Mouse (Mus musculus): ENCODE data around the gene Mdm4. TPM values are rescaled to one million over a fixed set of nuclear protein-coding genes. Genes with fewer than 3 reads are reported as not detected.

The Mdm4 gene
- polyA plus RNA-seq, 1 experiment from 2014 or later, result 35.9 TPM

- no peak overlapping the region for H3K4me3 ChIP-seq
- ATAC-seq (ENCODE audit: insufficient number of reproducible peaks, low FRiP score, low TSS enrichment, low read depth), result no peak
- peak overlapping the region; percentile 75; the same call in 1 of the 2 replicates for H3K27ac ChIP-seq
- WGBS, result 34% methylated on average over 5 of the region's 5 CpGs
- H3K9me3 ChIP-seq, result no peaks in the 10 kb centered on the region
- H3K4me1 ChIP-seq, result peaks cover 48% of the 10 kb centered on the region
- no peaks in the 10 kb centered on the region for H3K27me3 ChIP-seq
- peaks cover 13% of the 10 kb centered on the region for H3K36me3 ChIP-seq
- no peak overlapping the region for H3K9ac ChIP-seq
- H3K4me2 ChIP-seq, result no peak overlapping the region
Observed at GRCm38 (mm10) chr1:133070157-133070556, 39.8 kb upstream of the Mdm4 start.

DNA sequence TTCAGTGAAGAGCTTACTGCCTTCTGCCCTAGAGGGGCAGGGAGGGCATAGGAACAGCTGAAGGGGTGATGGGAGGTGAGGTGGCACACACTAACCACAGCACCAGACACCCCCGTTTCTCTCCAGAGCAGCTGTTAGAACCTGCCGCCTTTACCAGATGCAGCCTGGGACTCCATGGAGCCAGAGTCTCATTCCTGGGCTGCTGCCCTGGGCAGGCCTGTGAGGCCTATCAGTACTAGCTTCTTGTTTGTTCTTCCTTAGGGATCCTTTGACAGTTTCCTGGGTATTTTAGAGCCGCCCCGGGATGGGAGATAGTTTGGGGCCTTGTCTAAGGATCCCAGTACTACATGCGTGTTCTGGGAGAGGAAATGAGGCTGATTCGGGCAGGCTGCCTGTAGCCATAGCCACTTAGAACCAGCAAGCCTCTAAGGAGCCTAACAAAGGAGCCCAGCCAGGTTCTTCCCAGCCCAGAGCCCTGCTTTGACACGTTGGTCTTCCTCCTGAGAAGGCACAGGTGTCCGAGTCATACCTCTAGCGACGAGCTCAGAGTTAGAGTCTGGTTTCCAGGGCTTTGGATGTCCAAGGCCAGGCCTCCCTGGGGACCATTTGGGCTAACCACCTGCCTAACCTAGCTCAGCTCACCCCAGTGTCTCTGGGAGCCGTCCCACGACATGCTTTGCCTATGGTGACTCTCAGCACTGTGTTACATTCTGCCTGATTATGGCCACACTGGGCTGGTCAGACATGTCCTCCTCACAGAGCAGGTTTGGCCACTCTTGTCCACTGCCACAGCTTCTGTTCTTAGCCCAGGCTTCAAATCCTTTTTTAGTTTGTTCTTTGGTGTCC lies 39.1 kb upstream of the Mdm4 start:
- Histone ChIP-seq H3K27me3 (no peaks in the 10 kb centered on the region), H3K9me3 (no peaks in the 10 kb centered on the region), H3K36me3 (peaks cover 11% of the 10 kb centered on the region), H3K4me3 (no peak overlapping the region), H3K4me2 (no peak overlapping the region), H3K9ac (no peak overlapping the region), H3K4me1 (peaks cover 48% of the 10 kb centered on the region), H3K27ac (peak overlapping the region; percentile 75)
- no peak for ATAC-seq (ENCODE audit: insufficient number of reproducible peaks, low FRiP score, low TSS enrichment, low read depth)
- WGBS, result 70% methylated on average over 12 of the region's 12 CpGs

GRCm38 (mm10) chr1:133068669-133069274 lies 38.4 kb upstream of the Mdm4 start:
- H3K27ac ChIP-seq, result peak overlapping the region; percentile 75
- H3K4me3 ChIP-seq, result no peak overlapping the region
- H3K36me3 ChIP-seq, result peaks cover 8% of the 10 kb centered on the region
- H3K4me1 ChIP-seq, result peaks cover 48% of the 10 kb centered on the region
- no peak for ATAC-seq (ENCODE audit: insufficient number of reproducible peaks, low FRiP score, low TSS enrichment, low read depth)
- 91% methylated on average over 15 of the region's 15 CpGs for WGBS
- no peaks in the 10 kb centered on the region for H3K27me3 ChIP-seq
- H3K9ac ChIP-seq, result no peak overlapping the region
- H3K4me2 ChIP-seq, result no peak overlapping the region
- no peaks in the 10 kb centered on the region for H3K9me3 ChIP-seq

- Histone ChIP-seq H3K4me3 (no peak overlapping the region), H3K36me3 (peaks cover 8% of the 10 kb centered on the region), H3K4me1 (peaks cover 48% of the 10 kb centered on the region), H3K27ac (peak overlapping the region; percentile 75), H3K9me3 (no peaks in the 10 kb centered on the region), H3K9ac (no peak overlapping the region), H3K4me2 (no peak overlapping the region), H3K27me3 (no peaks in the 10 kb centered on the region)
- 59% methylated on average over 5 of the region's 5 CpGs for WGBS
- ATAC-seq (ENCODE audit: insufficient number of reproducible peaks, low FRiP score, low TSS enrichment, low read depth), result 0 out of 2 replicates have a peak, but pooled peaks have one; percentile 30
Observed at GRCm38 (mm10) chr1:133068268-133068667, 37.9 kb upstream of the Mdm4 start.

DNA sequence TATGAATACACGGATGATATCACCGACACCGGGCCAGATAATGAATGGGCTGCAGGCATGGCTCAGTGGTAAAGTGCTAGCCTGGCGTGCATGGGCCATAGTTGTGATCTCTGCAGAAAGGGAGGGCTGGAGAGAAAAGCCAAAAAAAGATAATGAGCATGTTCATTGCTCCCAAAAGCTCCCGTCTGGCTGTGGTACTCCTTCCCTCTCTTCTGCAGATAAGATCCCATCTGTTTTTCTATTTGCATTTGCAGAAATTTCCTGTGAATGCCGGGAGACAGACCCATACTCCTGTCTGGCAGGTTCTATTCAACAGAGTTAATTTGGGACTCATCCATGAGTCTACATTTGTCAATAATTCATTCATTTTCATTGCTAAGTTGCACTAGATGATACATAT lies 32.8 kb upstream of the Mdm4 start:
- H3K27ac ChIP-seq, result no peak overlapping the region
- H3K4me2 ChIP-seq, result no peak overlapping the region
- H3K4me3 ChIP-seq, result no peak overlapping the region
- WGBS, result 85% methylated on average over 6 of the region's 6 CpGs
- no peak for ATAC-seq (ENCODE audit: insufficient number of reproducible peaks, low FRiP score, low TSS enrichment, low read depth)
- peaks cover 18% of the 10 kb centered on the region for H3K4me1 ChIP-seq
- H3K36me3 ChIP-seq, result peaks cover 8% of the 10 kb centered on the region
- H3K9me3 ChIP-seq, result no peaks in the 10 kb centered on the region
- no peaks in the 10 kb centered on the region for H3K27me3 ChIP-seq
- no peak overlapping the region for H3K9ac ChIP-seq

GRCm38 (mm10) chr1:133060681-133061080 lies 30.3 kb upstream of the Mdm4 start:
- no peak overlapping the region for H3K4me3 ChIP-seq
- peak overlapping the region; percentile 40; the same call in 1 of the 2 replicates for H3K27ac ChIP-seq
- H3K4me1 ChIP-seq, result peaks cover 26% of the 10 kb centered on the region
- 54% methylated on average over 4 of the region's 4 CpGs for WGBS
- ATAC-seq (ENCODE audit: insufficient number of reproducible peaks, low FRiP score, low TSS enrichment, low read depth), result no peak
- H3K36me3 ChIP-seq, result no peaks in the 10 kb centered on the region
- no peaks in the 10 kb centered on the region for H3K9me3 ChIP-seq
- H3K27me3 ChIP-seq, result no peaks in the 10 kb centered on the region
- no peak overlapping the region for H3K4me2 ChIP-seq
- H3K9ac ChIP-seq, result no peak overlapping the region

GRCm38 (mm10) chr1:133059592-133059991 lies 29.2 kb upstream of the Mdm4 start:
- no peak overlapping the region for H3K9ac ChIP-seq
- H3K9me3 ChIP-seq, result no peaks in the 10 kb centered on the region
- no peaks in the 10 kb centered on the region for H3K36me3 ChIP-seq
- H3K4me1 ChIP-seq, result peaks cover 26% of the 10 kb centered on the region
- no peak overlapping the region for H3K27ac ChIP-seq
- no peak overlapping the region for H3K4me3 ChIP-seq
- H3K27me3 ChIP-seq, result no peaks in the 10 kb centered on the region
- WGBS, result 25% methylated on average over 2 of the region's 2 CpGs
- no peak for ATAC-seq (ENCODE audit: insufficient number of reproducible peaks, low FRiP score, low TSS enrichment, low read depth)
- H3K4me2 ChIP-seq, result no peak overlapping the region

GRCm38 (mm10) chr1:133057345-133058034 lies 27.1 kb upstream of the Mdm4 start:
- 22% methylated on average over 7 of the region's 7 CpGs for WGBS
- no peak for ATAC-seq (ENCODE audit: insufficient number of reproducible peaks, low FRiP score, low TSS enrichment, low read depth)
- Histone ChIP-seq H3K9me3 (no peaks in the 10 kb centered on the region), H3K27ac (peak overlapping the region; percentile 57), H3K36me3 (no peaks in the 10 kb centered on the region), H3K9ac (no peak overlapping the region), H3K4me2 (no peak overlapping the region), H3K4me1 (peaks cover 33% of the 10 kb centered on the region), H3K27me3 (no peaks in the 10 kb centered on the region), H3K4me3 (no peak overlapping the region)

DNA sequence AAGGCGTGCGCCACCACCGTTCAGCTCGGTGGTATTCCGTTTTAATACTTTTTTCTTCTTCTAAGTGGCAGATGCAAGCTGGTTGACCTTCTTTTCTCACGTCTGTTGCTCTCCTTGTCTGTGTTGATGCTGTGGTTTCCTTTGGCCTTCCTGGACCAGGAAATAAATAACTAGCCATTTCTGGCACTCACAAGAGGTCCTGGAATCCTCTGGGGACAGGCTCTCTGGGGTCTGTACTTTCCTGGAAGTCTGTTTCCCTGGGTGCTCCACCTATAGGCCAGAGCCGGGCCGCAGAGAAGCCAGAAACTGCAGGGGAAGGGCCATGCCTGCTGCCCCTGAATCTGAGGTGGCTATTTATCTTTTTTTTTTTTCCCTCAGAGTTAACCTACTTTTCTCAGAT lies 24.0 kb upstream of the Mdm4 start:
- no peaks in the 10 kb centered on the region for H3K9me3 ChIP-seq
- no peak overlapping the region for H3K9ac ChIP-seq
- no peak overlapping the region for H3K4me2 ChIP-seq
- no peak overlapping the region for H3K4me3 ChIP-seq
- H3K27ac ChIP-seq, result no peak overlapping the region
- 74% methylated on average over 8 of the region's 8 CpGs for WGBS
- no peak for ATAC-seq (ENCODE audit: insufficient number of reproducible peaks, low FRiP score, low TSS enrichment, low read depth)
- H3K36me3 ChIP-seq, result no peaks in the 10 kb centered on the region
- peaks cover 35% of the 10 kb centered on the region for H3K4me1 ChIP-seq
- H3K27me3 ChIP-seq, result no peaks in the 10 kb centered on the region

DNA sequence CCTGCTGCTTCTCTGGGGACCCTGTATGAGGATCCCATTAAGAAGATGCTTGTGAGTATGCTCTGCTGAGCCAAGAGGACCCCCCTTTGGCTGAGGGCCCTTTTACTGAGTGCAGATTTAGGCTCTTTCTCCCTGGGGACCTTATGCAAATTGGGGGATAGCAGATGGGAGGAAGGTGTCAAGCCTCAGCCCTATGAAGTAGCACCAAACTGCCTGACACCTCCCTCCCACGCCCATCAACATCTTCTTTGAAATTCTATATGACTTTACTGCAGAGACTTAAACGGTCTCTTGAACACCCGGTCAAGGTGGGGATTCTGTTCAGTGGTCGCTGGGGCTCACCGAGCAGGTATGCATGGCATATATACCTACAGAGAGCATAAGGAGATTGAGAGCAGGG lies 22.7 kb upstream of the Mdm4 start:
- Histone ChIP-seq H3K4me2 (no peak overlapping the region), H3K27me3 (no peaks in the 10 kb centered on the region), H3K9me3 (no peaks in the 10 kb centered on the region), H3K36me3 (no peaks in the 10 kb centered on the region), H3K9ac (no peak overlapping the region), H3K4me3 (no peak overlapping the region), H3K4me1 (peaks cover 37% of the 10 kb centered on the region), H3K27ac (no peak overlapping the region)
- 32% methylated on average over 5 of the region's 5 CpGs for WGBS
- no peak for ATAC-seq (ENCODE audit: insufficient number of reproducible peaks, low FRiP score, low TSS enrichment, low read depth)

DNA sequence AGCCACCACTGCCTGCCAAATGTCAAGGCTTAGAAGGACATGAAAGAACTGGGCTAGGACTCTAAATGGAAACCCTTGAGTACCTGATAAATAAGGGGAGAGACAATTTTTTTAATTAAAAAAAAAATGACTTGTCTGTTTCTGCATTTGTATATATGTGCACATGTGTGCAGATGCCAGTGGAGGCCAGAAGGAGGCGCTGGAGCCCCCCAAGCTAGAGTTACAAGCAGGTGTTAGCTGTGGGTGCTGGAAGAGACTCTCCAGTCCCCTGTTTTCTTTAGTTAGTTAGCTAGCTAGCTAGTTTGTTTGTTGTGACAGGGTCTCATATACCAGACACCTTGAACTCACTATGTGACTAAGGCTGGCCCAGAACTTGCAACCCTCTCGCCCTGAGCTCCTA lies 21.5 kb upstream of the Mdm4 start:
- ATAC-seq (ENCODE audit: insufficient number of reproducible peaks, low FRiP score, low TSS enrichment, low read depth), result no peak
- no peak overlapping the region for H3K4me3 ChIP-seq
- H3K9me3 ChIP-seq, result no peaks in the 10 kb centered on the region
- H3K4me1 ChIP-seq, result peaks cover 38% of the 10 kb centered on the region
- H3K9ac ChIP-seq, result no peak overlapping the region
- no peaks in the 10 kb centered on the region for H3K27me3 ChIP-seq
- H3K27ac ChIP-seq, result no peak overlapping the region
- WGBS, result 78% methylated on average over 2 of the region's 2 CpGs
- H3K4me2 ChIP-seq, result no peak overlapping the region
- H3K36me3 ChIP-seq, result no peaks in the 10 kb centered on the region

GRCm38 (mm10) chr1:133050001-133050431 lies 19.7 kb upstream of the Mdm4 start:
- H3K4me1 ChIP-seq, result peaks cover 43% of the 10 kb centered on the region
- WGBS, result 34% methylated on average over 11 of the region's 11 CpGs
- no peaks in the 10 kb centered on the region for H3K36me3 ChIP-seq
- H3K27me3 ChIP-seq, result no peaks in the 10 kb centered on the region
- H3K27ac ChIP-seq, result no peak overlapping the region
- no peak for ATAC-seq (ENCODE audit: insufficient number of reproducible peaks, low FRiP score, low TSS enrichment, low read depth)
- no peak overlapping the region for H3K9ac ChIP-seq
- H3K9me3 ChIP-seq, result no peaks in the 10 kb centered on the region
- no peak overlapping the region for H3K4me2 ChIP-seq
- H3K4me3 ChIP-seq, result no peak overlapping the region

All from limb, embryonic 15.5 days (tissue).